Mouse (Mus musculus) olfactory bulb, adult 2 months (tissue): ENCODE measurements around the gene Cby1. TPM values are rescaled to one million over a fixed set of nuclear protein-coding genes. Genes with fewer than 3 reads are reported as not detected.
A peak's percentile ranks its signal among the peaks of the same experiment; 100 is the strongest.

Source experiments
- H3K27ac ChIP-seq: fragments of 200-500 bp; 2 replicates; pipeline ENCODE4 v1.5.1; 2012; ENCODE audit warnings: low read depth, low read length; ENCODE audit not compliant: insufficient read depth
- H3K4me1 ChIP-seq: fragments of 200-500 bp; 2 replicates; pipeline ENCODE4 v1.6.1; 2012; ENCODE audit warnings: low read length; ENCODE audit not compliant: control insufficient read depth, insufficient read depth
- H3K4me3 ChIP-seq: fragments of 200-500 bp; 2 replicates; pipeline ENCODE4 v1.5.1; 2012; ENCODE audit warnings: mild to moderate bottlenecking, low read depth, low read length, moderate library complexity; ENCODE audit not compliant: insufficient read depth
- CTCF ChIP-seq: fragments of 200-500 bp; IDR thresholded peaks from 2 replicates; pipeline ENCODE4 v1.5.1; 2012; ENCODE audit warnings: low read depth, mild to moderate bottlenecking, low read length, moderate library complexity; ENCODE audit not compliant: insufficient read depth
- POLR2A ChIP-seq: fragments of 200-500 bp; IDR thresholded peaks from 2 replicates; pipeline ENCODE4 v1.6.1; 2012; ENCODE audit warnings: mild to moderate bottlenecking, low read depth, low read length, moderate library complexity; ENCODE audit not compliant: insufficient read depth
- WGBS: fragments of 180-500 bp; shearing (Covaris S2); methylation state at CpG from one replicate; pipeline ENCODE4 v1.1.7; 2018; 5-methylcytosine and 5-hydroxymethylcytosine counted together
- polyA plus RNA-seq: library from polyadenylated mRNA; stranded (reverse); fragments of >200 nt; gene quantifications from 2 replicates; pipeline ENCODE4 v1.2.4, GENCODE M21; 2012; ENCODE audit warnings: low replicate concordance; ENCODE audit not compliant: missing spikeins, insufficient read depth, insufficient read length

The Cby1 gene
- polyA plus RNA-seq: not detected in 2 replicates

- Histone ChIP-seq H3K4me3 (peak within 1 kb of the TSS; percentile 69), H3K27ac (peak within 1 kb of the TSS; percentile 99), H3K4me1 (peaks cover 14% of the 10 kb centered on the region)
- 1% methylated on average over 55 of the region's 55 CpGs for WGBS
- TF ChIP-seq CTCF (no peak), POLR2A (peak; percentile 84)
These were observed at the start of gene Cby1, which contains the start of gene Fam227a for GRCm38 (mm10) chr15:79658531-79659375. Gene Cby1 (plus strand): TSS chr15:79659199. Gene Fam227a (minus strand): TSS chr15:79658956.

- no peak overlapping the region for H3K27ac ChIP-seq
- no peak for TF ChIP-seq POLR2A
- no peak for TF ChIP-seq CTCF
These were observed 49.8 kb upstream of the Cby1 start for GRCm38 (mm10) chr15:79609226-79609625.

GRCm38 (mm10) chr15:79615501-79615900, 43.5 kb upstream of the Cby1 start:
- WGBS: 87% methylated on average over 7 of the region's 7 CpGs
- Histone ChIP-seq H3K4me1 (no peaks in the 10 kb centered on the region), H3K4me3 (no peak overlapping the region), H3K27ac (no peak overlapping the region)
- TF ChIP-seq CTCF (no peak), POLR2A (no peak)

More at GRCm38 (mm10) chr15:79609226-79609625, 49.8 kb upstream of the Cby1 start:
- WGBS: 99% methylated on average over 2 of the region's 2 CpGs
- Histone ChIP-seq H3K4me1 (peaks cover 13% of the 10 kb centered on the region), H3K4me3 (no peak overlapping the region)

GRCm38 (mm10) chr15:79616729-79617128, 42.3 kb upstream of the Cby1 start:
- no peaks in the 10 kb centered on the region for H3K4me1 ChIP-seq
- H3K4me3 ChIP-seq: no peak overlapping the region
- no peak overlapping the region for H3K27ac ChIP-seq
- 78% methylated on average over 5 of the region's 5 CpGs for WGBS
- TF ChIP-seq CTCF (no peak), POLR2A (no peak)

- Histone ChIP-seq H3K4me1 (no peaks in the 10 kb centered on the region), H3K4me3 (no peak overlapping the region), H3K27ac (no peak overlapping the region)
- 83% methylated on average over 11 of the region's 11 CpGs for WGBS
- TF ChIP-seq POLR2A: no peak
- TF ChIP-seq CTCF: no peak
These were observed 41.9 kb upstream of the Cby1 start for GRCm38 (mm10) chr15:79617135-79617534.

GRCm38 (mm10) chr15:79618456-79618855, 40.5 kb upstream of the Cby1 start:
- H3K4me3 ChIP-seq: no peak overlapping the region
- 93% methylated on average over 7 of the region's 7 CpGs for WGBS
- H3K4me1 ChIP-seq: no peaks in the 10 kb centered on the region
- no peak overlapping the region for H3K27ac ChIP-seq
- no peak for TF ChIP-seq POLR2A
- TF ChIP-seq CTCF: no peak

- Histone ChIP-seq H3K27ac (no peak overlapping the region), H3K4me1 (no peaks in the 10 kb centered on the region), H3K4me3 (no peak overlapping the region)
- TF ChIP-seq CTCF (no peak), POLR2A (no peak)
- WGBS: 86% methylated on average over 11 of the region's 11 CpGs
These were observed 39.1 kb upstream of the Cby1 start for GRCm38 (mm10) chr15:79619770-79620414.

- TF ChIP-seq CTCF: no peak
- no peak for TF ChIP-seq POLR2A
- Histone ChIP-seq H3K27ac (no peak overlapping the region), H3K4me3 (no peak overlapping the region), H3K4me1 (no peaks in the 10 kb centered on the region)
- 87% methylated on average over 2 of the region's 2 CpGs for WGBS
These were observed 28.5 kb upstream of the Cby1 start for GRCm38 (mm10) chr15:79630471-79630870.
